Mouse (Mus musculus) liver, postnatal 0 days (tissue): ENCODE data around the gene Dph3. TPM values are rescaled to one million over a fixed set of nuclear protein-coding genes. Genes with fewer than 3 reads are reported as not detected.

ENCODE experiments used
- ATAC-seq: fragments of 200-750 bp; cut with Nextera tagmentation; 2 replicates; pipeline ENCODE4 v1.8.0; 2017; ENCODE audit warnings: mild to moderate bottlenecking, moderate library complexity
- DNase-seq: peaks from one replicate; pipeline ENCODE4 v3.0.0-alpha.2; 2016
- H3K27ac ChIP-seq: fragments of 300-500 bp; sonication (generic); 2 replicates; pipeline ENCODE4 v1.5.1; 2014; ENCODE audit warnings: antibody characterized with exemption, moderate library complexity, mild to moderate bottlenecking, low read depth
- H3K27me3 ChIP-seq: fragments of 300-500 bp; sonication (generic); 2 replicates; pipeline ENCODE4 v1.6.1; 2014; ENCODE audit warnings: low read length, control low read depth, mixed read lengths; ENCODE audit not compliant: insufficient read depth
- H3K36me3 ChIP-seq: fragments of 300-500 bp; sonication (generic); replicated peaks from 2 replicates; pipeline ENCODE4 v1.6.1; 2014; ENCODE audit warnings: mild to moderate bottlenecking, control low read depth, low read length, moderate library complexity, mixed read lengths; ENCODE audit not compliant: insufficient read depth
- H3K4me1 ChIP-seq: fragments of 300-500 bp; sonication (generic); 2 replicates; pipeline ENCODE4 v1.6.1; 2014; ENCODE audit warnings: antibody characterized with exemption, mild to moderate bottlenecking, control low read depth; ENCODE audit not compliant: insufficient read depth
- H3K4me2 ChIP-seq: fragments of 300-500 bp; sonication (generic); 2 replicates; pipeline ENCODE4 v1.6.1; 2014; ENCODE audit warnings: low read depth, mild to moderate bottlenecking, low read length, moderate library complexity, mixed read lengths
- H3K4me3 ChIP-seq: fragments of 300-500 bp; sonication (generic); 2 replicates; pipeline ENCODE4 v1.5.1; 2014; ENCODE audit warnings: low read depth, low read length
- H3K9ac ChIP-seq: fragments of 300-500 bp; sonication (generic); replicated peaks from 2 replicates; pipeline ENCODE4 v1.6.1; 2014; ENCODE audit warnings: mild to moderate bottlenecking, moderate library complexity
- H3K9me3 ChIP-seq: fragments of 300-500 bp; sonication (generic); 2 replicates; pipeline ENCODE4 v1.6.1; 2016; ENCODE audit warnings: mild to moderate bottlenecking, control low read depth, low read length, mixed read lengths
- CTCF ChIP-seq: sonication (generic); IDR thresholded peaks from 2 replicates; pipeline ENCODE4 v1.5.1; 2016; ENCODE audit warnings: antibody characterized with exemption, low read depth
- EP300 ChIP-seq: IDR thresholded peaks from 2 replicates; pipeline ENCODE4 v1.6.1; 2016; ENCODE audit warnings: antibody characterized with exemption, low read depth, mild to moderate bottlenecking
- WGBS: fragments of 180-500 bp; shearing (Covaris S2); extraction: QIAGEN DNeasy Blood & Tissue Kit; methylation state at CpG from one replicate; pipeline ENCODE4 v1.1.7; 2014; ENCODE audit not compliant: insufficient replicate concordance; 5-methylcytosine and 5-hydroxymethylcytosine counted together
- polyA plus RNA-seq: library from polyadenylated mRNA; unstranded; fragments of >200 nt; fragmentation: Nextera tagmentation; extraction: Ambion mirVana; gene quantifications from 2 replicates; pipeline ENCODE4 v1.2.1, GENCODE M21; 2015

Gene Dph3
- polyA plus RNA-seq, 1 experiment from 2014 or later: 58.1 TPM

GRCm38 (mm10) chr14:32081026-32081425 lies 4.5 kb downstream of the Dph3 start:
- peaks cover 10% of the 10 kb centered on the region; the same call in 1 of the 2 replicates for H3K4me1 ChIP-seq
- no peaks in the 10 kb centered on the region for H3K27me3 ChIP-seq
- H3K9me3 ChIP-seq: no peaks in the 10 kb centered on the region
- H3K4me3 ChIP-seq: no peak overlapping the region
- no peak overlapping the region for H3K4me2 ChIP-seq
- H3K9ac ChIP-seq: no peak overlapping the region
- ATAC-seq: no peak
- 87% methylated on average over 10 of the region's 10 CpGs for WGBS
- H3K36me3 ChIP-seq: peaks cover 16% of the 10 kb centered on the region
- no peak overlapping the region for H3K27ac ChIP-seq
- no peak for DNase-seq
- TF ChIP-seq CTCF (no peak), EP300 (no peak)

GRCm38 (mm10) chr14:32076896-32077575 lies 8.5 kb downstream of the Dph3 start:
- DNase-seq: peak; percentile 85
- peak; percentile 75 for ATAC-seq
- TF ChIP-seq CTCF (peak; percentile 98), EP300 (no peak)
- Histone ChIP-seq H3K27ac (no peak overlapping the region), H3K4me2 (no peak overlapping the region), H3K9me3 (no peaks in the 10 kb centered on the region), H3K4me1 (no peaks in the 10 kb centered on the region), H3K27me3 (no peaks in the 10 kb centered on the region), H3K36me3 (peaks cover 6% of the 10 kb centered on the region), H3K9ac (no peak overlapping the region), H3K4me3 (no peak overlapping the region)
- 49% methylated on average over 8 of the region's 8 CpGs for WGBS

GRCm38 (mm10) chr14:32073901-32074300 lies 11.6 kb downstream of the Dph3 start:
- no peak for DNase-seq
- 49% methylated on average over 7 of the region's 7 CpGs for WGBS

GRCm38 (mm10) chr14:32073211-32073685 lies 12.3 kb downstream of the Dph3 start:
- TF ChIP-seq CTCF (no peak), EP300 (no peak)
- no peaks in the 10 kb centered on the region for H3K4me1 ChIP-seq
- H3K9me3 ChIP-seq: no peaks in the 10 kb centered on the region
- H3K27me3 ChIP-seq: no peaks in the 10 kb centered on the region
- no peak overlapping the region for H3K4me2 ChIP-seq
- 33% methylated on average over 8 of the region's 8 CpGs for WGBS
- ATAC-seq (no peak), DNase-seq (no peak)
- no peak overlapping the region for H3K27ac ChIP-seq
- no peak overlapping the region for H3K4me3 ChIP-seq
- H3K9ac ChIP-seq: no peak overlapping the region
- H3K36me3 ChIP-seq: no peaks in the 10 kb centered on the region

More at GRCm38 (mm10) chr14:32073901-32074300, 11.6 kb downstream of the Dph3 start:
- Histone ChIP-seq H3K4me1 (no peaks in the 10 kb centered on the region), H3K27ac (no peak overlapping the region), H3K27me3 (no peaks in the 10 kb centered on the region), H3K4me3 (no peak overlapping the region), H3K4me2 (no peak overlapping the region), H3K36me3 (no peaks in the 10 kb centered on the region), H3K9ac (no peak overlapping the region), H3K9me3 (no peaks in the 10 kb centered on the region)
- TF ChIP-seq CTCF: no peak
- no peak for TF ChIP-seq EP300
- no peak; the same call in 1 of the 2 replicates for ATAC-seq

GRCm38 (mm10) chr14:32072807-32073206 lies 12.7 kb downstream of the Dph3 start:
- Histone ChIP-seq H3K4me1 (no peaks in the 10 kb centered on the region), H3K36me3 (no peaks in the 10 kb centered on the region), H3K27me3 (no peaks in the 10 kb centered on the region), H3K9ac (no peak overlapping the region), H3K4me3 (no peak overlapping the region), H3K4me2 (no peak overlapping the region), H3K27ac (no peak overlapping the region), H3K9me3 (no peaks in the 10 kb centered on the region)
- DNase-seq: no peak
- TF ChIP-seq CTCF: no peak
- no peak for ATAC-seq

GRCm38 (mm10) chr14:32061398-32061797 lies 24.1 kb downstream of the Dph3 start:
- H3K9ac ChIP-seq: no peak overlapping the region
- TF ChIP-seq CTCF (no peak), EP300 (no peak)
- H3K9me3 ChIP-seq: no peaks in the 10 kb centered on the region
- 76% methylated on average over 4 of the region's 4 CpGs for WGBS
- H3K4me1 ChIP-seq: no peaks in the 10 kb centered on the region
- DNase-seq (no peak), ATAC-seq (no peak)
- no peak overlapping the region for H3K4me3 ChIP-seq
- no peak overlapping the region for H3K4me2 ChIP-seq
- H3K27me3 ChIP-seq: no peaks in the 10 kb centered on the region
- no peak overlapping the region for H3K27ac ChIP-seq
- H3K36me3 ChIP-seq: no peaks in the 10 kb centered on the region

- H3K4me3 ChIP-seq: no peak overlapping the region
- no peak overlapping the region for H3K4me2 ChIP-seq
- no peaks in the 10 kb centered on the region for H3K4me1 ChIP-seq
- H3K9ac ChIP-seq: no peak overlapping the region
- ATAC-seq: no peak
- no peak overlapping the region for H3K27ac ChIP-seq
- WGBS: 72% methylated on average over 4 of the region's 4 CpGs
- no peaks in the 10 kb centered on the region for H3K27me3 ChIP-seq
- TF ChIP-seq EP300 (no peak), CTCF (no peak)
- no peaks in the 10 kb centered on the region for H3K36me3 ChIP-seq
- DNase-seq: no peak
- H3K9me3 ChIP-seq: no peaks in the 10 kb centered on the region
Observed at GRCm38 (mm10) chr14:32057664-32058063, 27.9 kb downstream of the Dph3 start.
